Mouse (Mus musculus) forelimb bud, embryonic 11.5 days (tissue): ENCODE results near the gene Mthfd1l.
A peak's percentile ranks its signal among the peaks of the same experiment; 100 is the strongest.

Experiments used
- DNase-seq: peaks from one replicate; pipeline ENCODE4 v3.0.0-alpha.2; 2012; ENCODE audit warnings: low read depth, low spot score

Gene Mthfd1l

GRCm38 (mm10) chr10:4079643-4080244 lies 106.8 kb downstream of the Mthfd1l start:
- no peak for DNase-seq

GRCm38 (mm10) chr10:4083609-4084008 lies 110.7 kb downstream of the Mthfd1l start:
- DNase-seq = no peak

GRCm38 (mm10) chr10:4084907-4085306 lies 112.0 kb downstream of the Mthfd1l start:
- no peak for DNase-seq

GRCm38 (mm10) chr10:4085363-4086141 lies 112.6 kb downstream of the Mthfd1l start:
- DNase-seq = no peak

GRCm38 (mm10) chr10:4087563-4087962 lies 114.6 kb downstream of the Mthfd1l start:
- DNase-seq = no peak

- DNase-seq = peak; percentile 49
Measured at GRCm38 (mm10) chr10:4088744-4089414, 116.0 kb downstream of the Mthfd1l start.

GRCm38 (mm10) chr10:4089885-4090284 lies 117.0 kb downstream of the Mthfd1l start:
- DNase-seq = no peak

GRCm38 (mm10) chr10:4092990-4093389 lies 120.1 kb downstream of the Mthfd1l start:
- no peak for DNase-seq

GRCm38 (mm10) chr10:4094093-4094817 lies 121.3 kb downstream of the Mthfd1l start:
- no peak for DNase-seq

GRCm38 (mm10) chr10:4096151-4096550 lies 123.2 kb downstream of the Mthfd1l start:
- no peak for DNase-seq

- no peak for DNase-seq
Measured at GRCm38 (mm10) chr10:4100007-4100406, 127.1 kb downstream of the Mthfd1l start.

GRCm38 (mm10) chr10:4105676-4106528 lies 133.0 kb downstream of the Mthfd1l start:
- peak; percentile 23 for DNase-seq

- DNase-seq = peak; percentile 43
Measured at GRCm38 (mm10) chr10:4107661-4108338, 134.9 kb downstream of the Mthfd1l start.

- DNase-seq = no peak
Measured at GRCm38 (mm10) chr10:4108462-4108861, 135.5 kb downstream of the Mthfd1l start.

GRCm38 (mm10) chr10:4111095-4111794 lies 138.3 kb downstream of the Mthfd1l start:
- DNase-seq = no peak

- no peak for DNase-seq
Measured at GRCm38 (mm10) chr10:4111795-4112139, 138.8 kb downstream of the Mthfd1l start.

- no peak for DNase-seq
Measured at GRCm38 (mm10) chr10:4112611-4113327, 139.9 kb downstream of the Mthfd1l start.

- DNase-seq = no peak
Measured at GRCm38 (mm10) chr10:4113328-4113658, 140.4 kb downstream of the Mthfd1l start.

- no peak for DNase-seq
Measured at GRCm38 (mm10) chr10:4116653-4117052, 143.7 kb downstream of the Mthfd1l start.
